ENCODE assay signal across 29 mouse cellular contexts in genomic region chr13:12494750-12495149, GRCm38 (mm10). TPM values are rescaled to one million over a fixed set of nuclear protein-coding genes. Genes with fewer than 3 reads are reported as not detected.
DNase-seq lines count a peak whose midpoint lies in the region; ATAC-seq and TF ChIP-seq lines count a peak whose summit lies in the region.
"Had no signal": no experiment of that assay in that cellular context is flagged by ENCODE, and none has a peak within 500 bp of the region (broad histone marks: within the 10 kb centered on the region; RNA-seq: fewer than 3 reads in every experiment).

No protein-coding gene starts in this region.

- no peak overlapping the region for H3K4me3 ChIP-seq in forebrain, postnatal 0 days (ENCODE audit: low read depth, low read length)
- H3K4me3 ChIP-seq in forebrain, embryonic 13.5 days, result no peak overlapping the region
- H3K4me3 ChIP-seq in kidney, embryonic 15.5 days (replicated peaks), result no peak overlapping the region
- H3K4me3 ChIP-seq in kidney, embryonic 14.5 days (ENCODE audit: low read length), result no peak overlapping the region
- H3K4me3 ChIP-seq: embryonic facial prominence, embryonic 10.5 days; embryonic facial prominence, embryonic 13.5 days; erythroblast, embryonic 14.5 days; forebrain, embryonic 10.5 days; heart, adult 2 months; heart, embryonic 10.5 days; heart, embryonic 13.5 days had no signal

- no peaks in the 10 kb centered on the region for H3K9me3 ChIP-seq in forebrain, postnatal 0 days (ENCODE audit: low read length)
- no peaks in the 10 kb centered on the region for H3K9me3 ChIP-seq in forebrain, embryonic 13.5 days (replicated peaks)
- no peaks in the 10 kb centered on the region for H3K9me3 ChIP-seq in kidney, embryonic 15.5 days (replicated peaks)
- H3K9me3 ChIP-seq in kidney, embryonic 14.5 days (ENCODE audit: control insufficient read depth, low read length), result no peaks in the 10 kb centered on the region
- H3K9me3 ChIP-seq: embryonic facial prominence, embryonic 10.5 days; embryonic facial prominence, embryonic 13.5 days; forebrain, embryonic 10.5 days; heart, embryonic 10.5 days; heart, embryonic 13.5 days had no signal

- no peaks in the 10 kb centered on the region for H3K27me3 ChIP-seq in forebrain, postnatal 0 days (ENCODE audit: insufficient read depth, low read length)
- H3K27me3 ChIP-seq in forebrain, embryonic 13.5 days, result no peaks in the 10 kb centered on the region
- no peaks in the 10 kb centered on the region for H3K27me3 ChIP-seq in kidney, embryonic 15.5 days
- H3K27me3 ChIP-seq in kidney, embryonic 14.5 days (ENCODE audit: control insufficient read depth, insufficient read depth, low read length), result no peaks in the 10 kb centered on the region
- H3K27me3 ChIP-seq: embryonic facial prominence, embryonic 13.5 days; heart, embryonic 13.5 days; Patski had no signal

- no peak for DNase-seq in forebrain, postnatal 0 days
- DNase-seq in urinary bladder, postnatal 14 days (ENCODE audit: low spot score), result peak; percentile 66
- no peak for DNase-seq in urinary bladder, postnatal 10 days (ENCODE audit: low spot score)
- DNase-seq in gonadal fat pad, adult 2 months (ENCODE audit: low read depth), result peak; percentile 58
- no peak for DNase-seq in adrenal gland, postnatal 4 days (ENCODE audit: low spot score in 2 of 2)
- DNase-seq: adrenal gland, adult 2 months; adrenal gland, postnatal 14 days; cerebellum, adult 11-12 months; cerebellum, adult 8-10 months; cerebellum, postnatal 36 days; embryo, embryonic 11 days; gastrocnemius, postnatal 25 days; heart, adult 2 months; heart, postnatal 14 days; heart, postnatal 4 days had no signal

- H3K27ac ChIP-seq in forebrain, postnatal 0 days (ENCODE audit: low read depth, low read length), result no peak overlapping the region
- no peak overlapping the region for H3K27ac ChIP-seq in forebrain, embryonic 13.5 days
- H3K27ac ChIP-seq in kidney, embryonic 15.5 days, result no peak overlapping the region
- no peak overlapping the region for H3K27ac ChIP-seq in kidney, embryonic 14.5 days (ENCODE audit: low read depth, low read length)
- H3K27ac ChIP-seq: embryonic facial prominence, embryonic 10.5 days; embryonic facial prominence, embryonic 13.5 days; forebrain, embryonic 10.5 days; heart, adult 2 months; heart, embryonic 10.5 days; heart, embryonic 13.5 days; hindbrain, embryonic 14.5 days; hindbrain, postnatal 0 days had no signal

- peak; percentile 42; the same call in 1 of the 2 replicates for ATAC-seq in forebrain, postnatal 0 days
- ATAC-seq in forebrain, embryonic 13.5 days, result no peak
- ATAC-seq in kidney, embryonic 15.5 days (replicated peaks; ENCODE audit: low FRiP score), result 0 out of 2 replicates have a peak, but pooled peaks have one; percentile 43
- no peak for ATAC-seq in kidney, embryonic 14.5 days (ENCODE audit: low FRiP score, low TSS enrichment)
- ATAC-seq: forebrain, embryonic 14.5 days; hindbrain, postnatal 0 days; Patski had no signal

- no peak overlapping the region for H3K4me2 ChIP-seq in forebrain, postnatal 0 days (ENCODE audit: low read depth)
- H3K4me2 ChIP-seq in forebrain, embryonic 13.5 days, result no peak overlapping the region
- no peak overlapping the region for H3K4me2 ChIP-seq in kidney, embryonic 15.5 days
- H3K4me2 ChIP-seq in kidney, embryonic 14.5 days (replicated peaks; ENCODE audit: low read depth, low read length), result no peak overlapping the region
- H3K4me2 ChIP-seq: embryonic facial prominence, embryonic 13.5 days; heart, embryonic 13.5 days; hindbrain, embryonic 14.5 days had no signal

- 82% methylated on average over 9 of the region's 9 CpGs for WGBS in forebrain, postnatal 0 days
- WGBS in forebrain, embryonic 13.5 days, result 92% methylated on average over 9 of the region's 9 CpGs
- 80% methylated on average over 9 of the region's 9 CpGs for WGBS in kidney, embryonic 15.5 days
- WGBS in kidney, embryonic 14.5 days, result 84% methylated on average over 9 of the region's 9 CpGs

- no peaks in the 10 kb centered on the region for H3K36me3 ChIP-seq in forebrain, postnatal 0 days (ENCODE audit: insufficient read depth)
- no peaks in the 10 kb centered on the region for H3K36me3 ChIP-seq in forebrain, embryonic 13.5 days (ENCODE audit: poor library complexity, severe bottlenecking)
- H3K36me3 ChIP-seq in kidney, embryonic 15.5 days, result no peaks in the 10 kb centered on the region
- no peaks in the 10 kb centered on the region for H3K36me3 ChIP-seq in kidney, embryonic 14.5 days (ENCODE audit: control insufficient read depth, insufficient read depth, low read length)
- H3K36me3 ChIP-seq: embryonic facial prominence, embryonic 10.5 days; embryonic facial prominence, embryonic 13.5 days; forebrain, embryonic 10.5 days; heart, embryonic 10.5 days; heart, embryonic 13.5 days had no signal

- no peak overlapping the region for H3K9ac ChIP-seq in forebrain, postnatal 0 days
- H3K9ac ChIP-seq in forebrain, embryonic 13.5 days, result no peak overlapping the region
- no peak overlapping the region for H3K9ac ChIP-seq in kidney, embryonic 15.5 days
- no peak overlapping the region for H3K9ac ChIP-seq in kidney, embryonic 14.5 days (ENCODE audit: low read depth, low read length)
- H3K9ac ChIP-seq: embryonic facial prominence, embryonic 13.5 days; heart, embryonic 13.5 days; hindbrain, embryonic 14.5 days had no signal

- no peaks in the 10 kb centered on the region for H3K4me1 ChIP-seq in forebrain, postnatal 0 days (ENCODE audit: insufficient read depth)
- H3K4me1 ChIP-seq in forebrain, embryonic 13.5 days, result no peaks in the 10 kb centered on the region
- no peaks in the 10 kb centered on the region for H3K4me1 ChIP-seq in kidney, embryonic 15.5 days
- no peaks in the 10 kb centered on the region for H3K4me1 ChIP-seq in kidney, embryonic 14.5 days (ENCODE audit: control insufficient read depth, insufficient read depth, low read length)
- H3K4me1 ChIP-seq: embryonic facial prominence, embryonic 10.5 days; embryonic facial prominence, embryonic 13.5 days; heart, embryonic 10.5 days; heart, embryonic 13.5 days had no signal

- TF ChIP-seq CTCF in forebrain, postnatal 0 days (IDR thresholded peaks at IDR 0.05; ENCODE audit: low read depth), result no peak

RNA-seq across cellular contexts. Expression of gene Edaradd, which starts 25.5 kb away (rescaled TPM):
- 3.0 TPM in 2 replicates for total RNA-seq in forebrain, postnatal 0 days (2014; rRNA removed)
- 2.4 and 3.1 TPM in 2 replicates for polyA plus RNA-seq in forebrain, postnatal 0 days (2015; fragmentation: Nextera tagmentation; extraction: Ambion mirVana)
- 1.0 and 1.3 TPM in 2 replicates for polyA plus RNA-seq in forebrain, embryonic 13.5 days (2015; fragmentation: Nextera tagmentation; extraction: Ambion mirVana)
- polyA plus RNA-seq in kidney, embryonic 15.5 days (2015; fragmentation: Nextera tagmentation; extraction: Ambion mirVana), result 2.4 TPM in 2 replicates
- 1.7 and 2.4 TPM in 2 replicates for polyA plus RNA-seq in kidney, embryonic 14.5 days (2014; fragmentation: Nextera tagmentation; extraction: Ambion mirVana)
- polyA plus RNA-seq in gonadal fat pad, adult 2 months (2012; rRNA removed), result 1.5 and 1.9 TPM in 2 replicates
- 1 to 10 TPM in 1 of 2 experiments, under 1 TPM in 1; 0.25 to 1.0 TPM for total RNA-seq in adrenal gland, postnatal 4 days (2021)
- total RNA-seq: gastrocnemius, adult 8-10 months; gastrocnemius, postnatal 25 days had no signal
- polyA plus RNA-seq: erythroblast, embryonic 14.5 days; Patski had no signal

RNA-seq across cellular contexts. Expression of gene Lgals8, which starts 30.0 kb away (rescaled TPM):
- total RNA-seq in forebrain, postnatal 0 days (2014; rRNA removed), result 19.2 and 20.8 TPM in 2 replicates
- polyA plus RNA-seq in forebrain, postnatal 0 days (2015; fragmentation: Nextera tagmentation; extraction: Ambion mirVana), result 18.0 and 20.2 TPM in 2 replicates
- 8.0 and 10.6 TPM in 2 replicates for polyA plus RNA-seq in forebrain, embryonic 13.5 days (2015; fragmentation: Nextera tagmentation; extraction: Ambion mirVana)
- polyA plus RNA-seq in kidney, embryonic 15.5 days (2015; fragmentation: Nextera tagmentation; extraction: Ambion mirVana), result 20.4 and 22.5 TPM in 2 replicates
- 12.3 and 19.2 TPM in 2 replicates for polyA plus RNA-seq in kidney, embryonic 14.5 days (2014; fragmentation: Nextera tagmentation; extraction: Ambion mirVana)
- polyA plus RNA-seq in gonadal fat pad, adult 2 months (2012; rRNA removed), result 34.0 and 40.1 TPM in 2 replicates
- 10 to 100 TPM; 74.8 to 80.3 TPM for total RNA-seq in adrenal gland, postnatal 4 days (2021)

Comparison
In these comparisons a context has a peak if more than half of its experiments do, and no peak if none do; other contexts are left out.
1. ATAC-seq: peak in forebrain, postnatal 0 days (single experiment) and kidney, embryonic 15.5 days (single experiment); none in forebrain, embryonic 13.5 days (single experiment) and kidney, embryonic 14.5 days (single experiment).
2. DNase-seq: peak in urinary bladder, postnatal 14 days (single experiment) and gonadal fat pad, adult 2 months (single experiment); none in forebrain, postnatal 0 days (single experiment), urinary bladder, postnatal 10 days (single experiment) and adrenal gland, postnatal 4 days (0 of 2).